Mouse (Mus musculus) thymus, adult 2 months (tissue): ENCODE measurements at regions not wholly inside any gene's neighbourhood (a gene's known extent, or its start where the extent isn't known, plus 50 kb on each side); places are given as distances from the start of the nearest gene placed in this dataset.

Experiments
- CTCF ChIP-seq: fragments of 200-500 bp; IDR thresholded peaks from 2 replicates; pipeline ENCODE4 v1.5.1; 2012; ENCODE audit warnings: mild to moderate bottlenecking, control low read depth, low read length, moderate library complexity, borderline replicate concordance; ENCODE audit not compliant: control insufficient read depth, poor library complexity, insufficient read depth; ENCODE audit errors: extremely low read depth
- POLR2A ChIP-seq: fragments of 200-500 bp; IDR thresholded peaks from 2 replicates; pipeline ENCODE4 v1.6.1; 2012; ENCODE audit warnings: mild to moderate bottlenecking, low read length, control low read depth, moderate library complexity; ENCODE audit not compliant: control insufficient read depth, poor library complexity, insufficient read depth; ENCODE audit errors: extremely low read depth

DNA sequence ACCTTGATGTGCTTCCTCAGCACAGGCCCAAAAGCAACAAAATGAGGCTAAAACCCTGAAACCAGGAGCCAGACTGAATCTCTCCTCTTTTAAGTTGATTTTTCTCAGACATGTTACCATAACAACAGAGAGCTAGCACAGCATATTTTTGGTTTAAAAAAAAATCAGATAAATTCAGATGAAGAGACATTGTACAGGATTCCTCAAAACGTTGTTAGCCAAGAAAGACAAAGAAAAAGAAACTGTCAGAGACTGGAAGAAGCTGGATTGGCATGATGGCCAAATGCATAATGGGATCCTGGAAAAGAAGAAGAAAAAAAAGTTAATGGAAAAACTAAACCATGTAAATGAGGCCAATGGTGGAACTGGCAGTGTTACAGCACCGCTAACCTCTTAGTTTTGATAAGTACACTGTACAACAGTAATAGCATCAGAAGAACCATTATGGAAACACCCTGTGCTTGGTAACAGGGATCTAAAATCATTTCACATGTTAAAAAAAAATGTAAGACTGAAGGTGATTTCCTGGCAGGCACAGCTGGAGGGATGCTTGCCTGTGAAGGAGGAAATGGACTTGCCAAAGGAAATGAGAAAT, 529.7 kb upstream of the Arid1b start:
- TF ChIP-seq POLR2A (no peak), CTCF (no peak)
